Mouse (Mus musculus): ENCODE measurements around the gene Stpg3. TPM values are rescaled to one million over a fixed set of nuclear protein-coding genes. Genes with fewer than 3 reads are reported as not detected.
A peak's percentile ranks its signal among the peaks of the same experiment; 100 is the strongest.

Gene Stpg3
- polyA plus RNA-seq, 1 experiment: not detected

DNA sequence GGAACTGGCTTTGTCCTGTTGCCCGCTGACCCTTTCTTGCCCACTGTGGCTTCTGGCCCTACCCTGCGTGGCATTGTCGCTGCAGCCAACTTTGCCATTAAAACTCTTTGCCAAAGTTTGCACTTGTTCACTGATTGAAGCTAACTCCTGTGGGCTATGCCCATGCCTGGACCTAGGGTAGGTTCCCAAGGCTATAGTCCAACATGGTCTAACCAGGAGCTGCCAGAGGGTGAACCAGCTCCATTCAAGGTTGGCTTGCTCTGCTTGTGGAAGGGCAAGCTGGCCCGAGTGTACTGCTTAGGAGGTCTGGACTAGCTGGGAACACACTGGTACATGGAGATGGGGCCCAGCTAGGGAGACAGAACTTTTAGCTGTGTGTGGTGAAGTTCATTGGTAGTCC lies 29.7 kb upstream of the Stpg3 start:
- TF ChIP-seq POLR2A (IDR thresholded peaks at IDR 0.05; ENCODE audit: insufficient read depth, low read length) (no peak), CTCF (IDR thresholded peaks at IDR 0.05; ENCODE audit: low read depth, low read length) (no peak), EP300 (IDR thresholded peaks at IDR 0.05; ENCODE audit: insufficient read depth, low read depth, low read length) (no peak)
- H3K9ac ChIP-seq (ENCODE audit: low read depth, poor library complexity, severe bottlenecking): no peak overlapping the region
- no peaks in the 10 kb centered on the region for H3K9me3 ChIP-seq (replicated peaks; ENCODE audit: control insufficient read depth, insufficient read depth, low read length, poor library complexity, severe bottlenecking)
- 0 out of 2 replicates have a peak, but pooled peaks cover 5% of the 10 kb centered on the region for H3K36me3 ChIP-seq (ENCODE audit: control insufficient read depth, insufficient read depth, low read length, poor library complexity, severe bottlenecking)
- no peak overlapping the region for H3K4me3 ChIP-seq (ENCODE audit: low read depth, low read length)
- H3K27ac ChIP-seq (ENCODE audit: insufficient read depth, low read length): no peak overlapping the region
- peaks cover 4% of the 10 kb centered on the region for H3K4me1 ChIP-seq (ENCODE audit: control insufficient read depth, insufficient read depth, low read length)
- H3K27me3 ChIP-seq (ENCODE audit: control insufficient read depth, insufficient read depth, low read length, poor library complexity, severe bottlenecking): no peaks in the 10 kb centered on the region

DNA sequence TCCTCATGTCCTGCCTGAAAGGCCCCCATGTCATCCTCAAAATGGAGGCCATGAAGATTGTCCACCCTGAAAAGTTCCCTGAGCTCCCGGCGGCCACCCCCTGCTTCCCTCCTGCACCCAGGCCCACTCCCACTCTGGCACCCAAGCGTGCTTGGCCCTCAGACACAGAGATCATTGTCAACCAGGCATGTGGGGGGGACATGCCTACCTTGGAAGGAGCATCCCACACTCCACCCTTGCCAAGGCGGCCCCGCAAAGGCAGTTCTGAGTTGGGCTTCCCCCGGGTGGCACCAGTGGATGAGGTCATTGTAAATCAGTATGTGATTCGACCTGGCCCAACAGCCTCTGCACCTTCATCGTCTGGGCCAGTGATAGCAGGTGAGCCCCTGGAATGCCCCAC lies 28.9 kb upstream of the Stpg3 start:
- H3K9me3 ChIP-seq (replicated peaks; ENCODE audit: control insufficient read depth, insufficient read depth, low read length, poor library complexity, severe bottlenecking): no peaks in the 10 kb centered on the region
- H3K4me3 ChIP-seq (ENCODE audit: low read depth, low read length): no peak overlapping the region
- no peaks in the 10 kb centered on the region for H3K27me3 ChIP-seq (ENCODE audit: control insufficient read depth, insufficient read depth, low read length, poor library complexity, severe bottlenecking)
- no peak overlapping the region for H3K27ac ChIP-seq (ENCODE audit: insufficient read depth, low read length)
- TF ChIP-seq EP300 (IDR thresholded peaks at IDR 0.05; ENCODE audit: insufficient read depth, low read depth, low read length) (no peak), CTCF (IDR thresholded peaks at IDR 0.05; ENCODE audit: low read depth, low read length) (no peak), POLR2A (IDR thresholded peaks at IDR 0.05; ENCODE audit: insufficient read depth, low read length) (no peak)
- H3K36me3 ChIP-seq (ENCODE audit: control insufficient read depth, insufficient read depth, low read length, poor library complexity, severe bottlenecking): 0 out of 2 replicates have a peak, but pooled peaks cover 5% of the 10 kb centered on the region
- no peak overlapping the region for H3K9ac ChIP-seq (ENCODE audit: low read depth, poor library complexity, severe bottlenecking)
- H3K4me1 ChIP-seq (ENCODE audit: control insufficient read depth, insufficient read depth, low read length): peaks cover 4% of the 10 kb centered on the region

DNA sequence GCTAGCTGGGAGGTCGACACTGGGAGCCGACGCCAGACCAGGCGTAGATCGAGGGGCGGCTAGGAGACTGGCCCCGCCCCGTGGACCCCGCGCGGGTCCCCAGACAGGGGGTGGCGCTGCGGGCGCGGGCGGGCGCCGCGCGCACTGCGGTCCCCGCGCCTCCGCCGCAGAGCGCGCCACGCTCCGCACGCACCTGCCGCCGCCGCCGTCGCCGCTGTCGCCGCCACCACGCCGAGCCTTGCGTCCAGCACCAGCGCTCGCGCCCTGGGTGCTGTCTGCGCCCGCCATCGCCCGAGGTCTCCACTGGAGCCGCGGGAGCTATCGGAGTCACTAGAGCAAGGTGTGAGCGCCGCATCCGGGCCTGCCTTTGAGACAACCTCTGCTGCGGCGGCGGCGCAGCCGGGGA lies 27.7 kb upstream of the Stpg3 start, which contains the start of the genes Rnf208 and Cysrt1:
TSS of gene Rnf208 (plus strand) at position 155 of the 406 bp plus-strand sequence.
TSS of gene Cysrt1 (minus strand) at position 352 of the 406 bp plus-strand sequence.
- Histone ChIP-seq H3K27ac (ENCODE audit: insufficient read depth, low read length) (peak within 1 kb of the TSS; percentile 14), H3K9me3 (replicated peaks; ENCODE audit: control insufficient read depth, insufficient read depth, low read length, poor library complexity, severe bottlenecking) (no peaks in the 10 kb centered on the region), H3K9ac (ENCODE audit: low read depth, poor library complexity, severe bottlenecking) (peak within 1 kb of the TSS; percentile 81), H3K4me1 (ENCODE audit: control insufficient read depth, insufficient read depth, low read length) (peaks cover 11% of the 10 kb centered on the region), H3K4me3 (ENCODE audit: low read depth, low read length) (peak within 1 kb of the TSS; percentile 71), H3K36me3 (ENCODE audit: control insufficient read depth, insufficient read depth, low read length, poor library complexity, severe bottlenecking) (no peaks in the 10 kb centered on the region), H3K27me3 (ENCODE audit: control insufficient read depth, insufficient read depth, low read length, poor library complexity, severe bottlenecking) (no peaks in the 10 kb centered on the region)
- TF ChIP-seq EP300 (IDR thresholded peaks at IDR 0.05; ENCODE audit: insufficient read depth, low read depth, low read length) (no peak), POLR2A (IDR thresholded peaks at IDR 0.05; ENCODE audit: insufficient read depth, low read length) (no peak), CTCF (IDR thresholded peaks at IDR 0.05; ENCODE audit: low read depth, low read length) (no peak)

DNA sequence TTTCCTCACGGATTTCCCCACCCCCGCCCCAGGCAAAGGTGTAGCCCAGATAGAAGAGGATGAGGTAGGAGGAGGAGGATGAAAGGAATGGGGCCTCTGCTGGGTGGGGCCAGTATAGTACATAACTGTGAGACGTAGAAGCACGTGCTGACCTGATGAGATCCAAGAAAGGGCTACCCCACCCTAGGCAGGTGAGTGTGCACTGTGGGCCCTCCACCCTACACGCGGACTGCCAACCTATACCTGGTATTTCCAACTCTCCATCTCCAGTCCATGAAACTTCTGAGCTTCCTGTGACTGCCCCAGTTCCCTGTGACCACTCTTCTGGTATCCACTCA lies 27.0 kb upstream of the Stpg3 start:
- Histone ChIP-seq H3K9me3 (replicated peaks; ENCODE audit: control insufficient read depth, insufficient read depth, low read length, poor library complexity, severe bottlenecking) (no peaks in the 10 kb centered on the region), H3K4me3 (ENCODE audit: low read depth, low read length) (peak overlapping the region; percentile 71), H3K27ac (ENCODE audit: insufficient read depth, low read length) (peak overlapping the region; percentile 14; the same call in 1 of the 2 replicates), H3K9ac (ENCODE audit: low read depth, poor library complexity, severe bottlenecking) (peak overlapping the region; percentile 81), H3K4me1 (ENCODE audit: control insufficient read depth, insufficient read depth, low read length) (peaks cover 14% of the 10 kb centered on the region), H3K27me3 (ENCODE audit: control insufficient read depth, insufficient read depth, low read length, poor library complexity, severe bottlenecking) (no peaks in the 10 kb centered on the region), H3K36me3 (ENCODE audit: control insufficient read depth, insufficient read depth, low read length, poor library complexity, severe bottlenecking) (no peaks in the 10 kb centered on the region)
- TF ChIP-seq CTCF (IDR thresholded peaks at IDR 0.05; ENCODE audit: low read depth, low read length): no peak
- no peak for TF ChIP-seq EP300 (IDR thresholded peaks at IDR 0.05; ENCODE audit: insufficient read depth, low read depth, low read length)
- no peak for TF ChIP-seq POLR2A (IDR thresholded peaks at IDR 0.05; ENCODE audit: insufficient read depth, low read length)

DNA sequence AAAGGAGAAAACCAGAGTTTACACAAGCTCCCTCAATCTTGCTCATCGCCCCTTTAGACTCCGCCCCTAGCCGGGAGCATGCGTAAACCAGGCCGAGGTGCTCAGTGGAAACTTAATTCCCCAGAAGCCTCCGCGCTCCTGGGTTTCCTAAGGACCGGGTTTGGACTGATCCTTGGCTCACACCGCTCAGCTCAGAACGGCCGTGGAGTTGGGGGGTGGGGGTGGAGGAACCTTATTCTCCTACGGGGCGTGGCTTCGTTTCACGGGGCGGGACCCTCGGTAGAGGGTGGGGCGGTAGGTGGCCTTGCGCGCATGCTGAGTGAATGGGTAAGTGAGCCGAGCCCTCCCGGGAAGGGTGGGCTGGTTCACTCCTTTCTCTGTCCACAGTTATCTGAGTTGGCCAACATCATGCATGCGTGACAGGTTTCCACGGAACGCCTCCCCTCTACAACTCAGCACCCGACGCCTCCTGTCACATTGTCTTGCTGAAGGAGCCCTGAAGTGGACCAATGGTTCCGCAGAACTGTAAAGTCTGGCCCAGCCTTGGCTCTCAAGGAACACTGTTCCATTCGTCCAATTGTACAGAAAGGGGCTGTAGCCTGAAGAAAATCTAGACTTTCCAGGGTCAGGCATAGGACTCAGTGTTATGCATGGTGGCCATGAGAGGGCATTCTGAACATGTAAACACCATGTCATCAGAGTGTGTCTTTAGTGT lies 26.4 kb upstream of the Stpg3 start:
- Histone ChIP-seq H3K27me3 (ENCODE audit: control insufficient read depth, insufficient read depth, low read length, poor library complexity, severe bottlenecking) (no peaks in the 10 kb centered on the region), H3K4me3 (ENCODE audit: low read depth, low read length) (peak overlapping the region; percentile 71), H3K27ac (ENCODE audit: insufficient read depth, low read length) (peak overlapping the region; percentile 73), H3K9me3 (replicated peaks; ENCODE audit: control insufficient read depth, insufficient read depth, low read length, poor library complexity, severe bottlenecking) (no peaks in the 10 kb centered on the region), H3K9ac (ENCODE audit: low read depth, poor library complexity, severe bottlenecking) (no peak overlapping the region), H3K36me3 (ENCODE audit: control insufficient read depth, insufficient read depth, low read length, poor library complexity, severe bottlenecking) (no peaks in the 10 kb centered on the region), H3K4me1 (ENCODE audit: control insufficient read depth, insufficient read depth, low read length) (peaks cover 19% of the 10 kb centered on the region)
- TF ChIP-seq EP300 (IDR thresholded peaks at IDR 0.05; ENCODE audit: insufficient read depth, low read depth, low read length): 0 out of 2 replicates have a peak, but pooled peaks have one; percentile 45
- TF ChIP-seq CTCF (IDR thresholded peaks at IDR 0.05; ENCODE audit: low read depth, low read length): no peak
- peak; percentile 38 for TF ChIP-seq POLR2A (IDR thresholded peaks at IDR 0.05; ENCODE audit: insufficient read depth, low read length)

DNA sequence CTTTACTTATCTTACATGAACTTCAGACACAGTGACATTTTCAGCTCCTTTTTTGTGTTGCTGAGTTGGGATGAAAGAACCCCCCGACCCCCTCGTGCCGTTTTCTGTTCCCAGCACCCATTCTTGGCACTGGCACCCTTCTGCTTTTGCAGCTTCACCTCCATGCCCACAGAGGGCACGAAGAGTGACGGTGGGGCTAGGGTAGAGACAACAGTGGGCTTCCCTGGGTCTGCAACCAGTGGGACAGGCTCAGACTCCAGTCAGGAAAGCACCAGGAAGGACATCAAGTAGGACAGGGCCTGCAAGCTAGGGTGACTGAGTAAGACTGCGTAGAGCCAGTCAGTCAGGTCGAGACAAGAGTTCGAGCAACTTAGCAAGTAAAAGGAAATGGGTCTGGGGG lies 25.9 kb upstream of the Stpg3 start:
- Histone ChIP-seq H3K4me1 (ENCODE audit: control insufficient read depth, insufficient read depth, low read length) (peaks cover 20% of the 10 kb centered on the region), H3K9ac (ENCODE audit: low read depth, poor library complexity, severe bottlenecking) (0 out of 2 replicates have a peak overlapping the region, but pooled peaks have one; percentile 15), H3K27ac (ENCODE audit: insufficient read depth, low read length) (peak overlapping the region; percentile 73), H3K27me3 (ENCODE audit: control insufficient read depth, insufficient read depth, low read length, poor library complexity, severe bottlenecking) (no peaks in the 10 kb centered on the region), H3K9me3 (replicated peaks; ENCODE audit: control insufficient read depth, insufficient read depth, low read length, poor library complexity, severe bottlenecking) (no peaks in the 10 kb centered on the region), H3K36me3 (ENCODE audit: control insufficient read depth, insufficient read depth, low read length, poor library complexity, severe bottlenecking) (no peaks in the 10 kb centered on the region), H3K4me3 (ENCODE audit: low read depth, low read length) (peak overlapping the region; percentile 71)
- no peak for TF ChIP-seq CTCF (IDR thresholded peaks at IDR 0.05; ENCODE audit: low read depth, low read length)
- no peak for TF ChIP-seq POLR2A (IDR thresholded peaks at IDR 0.05; ENCODE audit: insufficient read depth, low read length)
- TF ChIP-seq EP300 (IDR thresholded peaks at IDR 0.05; ENCODE audit: insufficient read depth, low read depth, low read length): no peak

Data from ES-Bruce4 (cell line).